Mouse (Mus musculus) lung, embryonic 14.5 days (tissue): ENCODE data around the gene Stpg3. TPM values are rescaled to one million over a fixed set of nuclear protein-coding genes. Genes with fewer than 3 reads are reported as not detected.
A peak's percentile ranks its signal among the peaks of the same experiment; 100 is the strongest.

ENCODE experiments used
- ATAC-seq: fragments of 200-750 bp; cut with Nextera tagmentation; 2 replicates; pipeline ENCODE4 v1.8.0; 2017; ENCODE audit warnings: mild to moderate bottlenecking, moderate TSS enrichment, moderate library complexity; ENCODE audit not compliant: insufficient read depth
- DNase-seq: peaks from one replicate; pipeline ENCODE4 v3.0.0-alpha.2; 2015
- H3K27ac ChIP-seq: fragments of 300-500 bp; sonication (generic); 2 replicates; pipeline ENCODE4 v1.5.1; 2014; ENCODE audit warnings: low read depth, mild to moderate bottlenecking, moderate library complexity
- H3K27me3 ChIP-seq: fragments of 300-500 bp; sonication (generic); 2 replicates; pipeline ENCODE4 v1.6.1; 2014; ENCODE audit warnings: low read length, control low read depth; ENCODE audit not compliant: insufficient read depth
- H3K36me3 ChIP-seq: fragments of 300-500 bp; sonication (generic); 2 replicates; pipeline ENCODE4 v1.6.1; 2014; ENCODE audit warnings: control low read depth; ENCODE audit not compliant: insufficient read depth
- H3K4me1 ChIP-seq: fragments of 300-500 bp; sonication (generic); 2 replicates; pipeline ENCODE4 v1.6.1; 2014; ENCODE audit warnings: antibody characterized with exemption, control low read depth; ENCODE audit not compliant: insufficient read depth
- H3K4me2 ChIP-seq: fragments of 300-500 bp; sonication (generic); 2 replicates; pipeline ENCODE4 v1.6.1; 2014; ENCODE audit warnings: mild to moderate bottlenecking
- H3K4me3 ChIP-seq: fragments of 300-500 bp; sonication (generic); 2 replicates; pipeline ENCODE4 v1.5.1; 2014; ENCODE audit warnings: low read depth, low read length
- H3K9ac ChIP-seq: fragments of 300-500 bp; sonication (generic); 2 replicates; pipeline ENCODE4 v1.6.1; 2014
- H3K9me3 ChIP-seq: fragments of 300-500 bp; sonication (generic); 2 replicates; pipeline ENCODE4 v1.6.1; 2016; ENCODE audit warnings: low read depth, low read length, control low read depth
- CTCF ChIP-seq: IDR thresholded peaks from 2 replicates; pipeline ENCODE4 v1.5.1; 2016; ENCODE audit warnings: antibody characterized with exemption, low read depth
- WGBS: fragments of 180-500 bp; shearing (Covaris S2); extraction: QIAGEN DNeasy Blood & Tissue Kit; methylation state at CpG from one replicate; pipeline ENCODE4 v1.1.7; 2014; 5-methylcytosine and 5-hydroxymethylcytosine counted together
- polyA plus RNA-seq: library from polyadenylated mRNA; unstranded; fragments of >200 nt; fragmentation: Nextera tagmentation; extraction: Ambion mirVana; gene quantifications from 2 replicates; pipeline ENCODE4 v1.2.1, GENCODE M21; 2014

Stpg3 gene
- polyA plus RNA-seq, 1 experiment from 2014 or later = not detected

GRCm38 (mm10) chr2:25180478-25180903 lies 33.9 kb downstream of the Stpg3 start, which contains the start of gene Nrarp:
Nrarp (plus strand) TSS chr2:25180758.
- peak within 1 kb of the TSS; percentile 91 for H3K4me2 ChIP-seq
- peak within 1 kb of the TSS; percentile 62 for H3K4me3 ChIP-seq
- peak; percentile 60 for TF ChIP-seq CTCF
- H3K9me3 ChIP-seq = no peaks in the 10 kb centered on the region
- H3K36me3 ChIP-seq = no peaks in the 10 kb centered on the region
- peak within 1 kb of the TSS; percentile 86 for H3K27ac ChIP-seq
- under 1% methylated on average over 35 of the region's 35 CpGs for WGBS
- peaks cover 65% of the 10 kb centered on the region for H3K27me3 ChIP-seq
- peak; percentile 91 for DNase-seq
- peaks cover 15% of the 10 kb centered on the region for H3K4me1 ChIP-seq
- ATAC-seq = peak; percentile 83
- H3K9ac ChIP-seq = peak within 1 kb of the TSS; percentile 60

- Histone ChIP-seq H3K4me3 (peak overlapping the region; percentile 62), H3K27ac (no peak overlapping the region), H3K4me1 (peaks cover 15% of the 10 kb centered on the region), H3K27me3 (peaks cover 59% of the 10 kb centered on the region), H3K9ac (no peak overlapping the region), H3K4me2 (peak overlapping the region; percentile 91), H3K36me3 (no peaks in the 10 kb centered on the region), H3K9me3 (no peaks in the 10 kb centered on the region)
- no peak for TF ChIP-seq CTCF
- no peak for ATAC-seq
- whole genome bisulfite sequencing = 47% methylated on average over 15 of the region's 15 CpGs
- no peak for DNase-seq
Measured at GRCm38 (mm10) chr2:25179566-25180217, 34.7 kb downstream of the Stpg3 start.

DNA sequence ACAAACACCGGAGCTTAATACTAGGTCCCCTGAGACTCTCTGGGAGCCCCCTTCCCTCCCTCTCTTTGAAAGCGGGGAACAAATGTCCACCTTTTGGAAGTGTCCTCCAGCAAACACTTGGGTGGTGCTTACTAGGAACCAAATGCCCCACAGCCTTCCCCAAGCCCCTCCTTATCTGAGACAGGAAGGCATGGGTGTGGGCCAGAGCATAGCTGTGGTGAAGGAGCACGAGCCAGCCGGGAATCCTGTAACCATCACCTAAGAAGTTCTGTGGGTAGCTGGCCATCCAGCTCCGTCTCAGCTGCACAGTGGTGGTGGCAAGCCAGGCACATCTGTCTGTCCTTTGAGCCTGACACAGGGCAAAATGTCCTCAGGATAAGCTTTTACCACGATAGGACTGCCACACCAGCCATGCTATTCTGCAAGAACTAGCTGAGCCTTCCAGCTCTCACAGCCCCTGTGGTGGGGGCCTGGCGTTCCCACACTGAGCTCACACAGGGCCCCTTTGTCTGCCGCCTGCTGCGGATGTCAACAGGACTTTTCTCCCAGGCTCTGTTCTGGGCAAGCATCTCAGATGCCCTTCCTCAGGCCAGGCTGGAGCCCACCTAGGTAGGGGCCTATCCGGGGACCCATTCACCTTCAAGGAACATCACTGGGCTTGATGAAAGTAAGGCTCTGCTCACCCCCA lies 36.0 kb downstream of the Stpg3 start:
- Histone ChIP-seq H3K4me2 (no peak overlapping the region; the same call in 1 of the 2 replicates), H3K27ac (no peak overlapping the region; the same call in 1 of the 2 replicates), H3K36me3 (no peaks in the 10 kb centered on the region), H3K9ac (0 out of 2 replicates have a peak overlapping the region, but pooled peaks have one; percentile 16), H3K27me3 (peaks cover 48% of the 10 kb centered on the region), H3K4me1 (peaks cover 15% of the 10 kb centered on the region), H3K4me3 (no peak overlapping the region), H3K9me3 (no peaks in the 10 kb centered on the region)
- ATAC-seq = no peak
- TF ChIP-seq CTCF = no peak
- 24% methylated on average over 10 of the region's 10 CpGs for WGBS
- DNase-seq = no peak

DNA sequence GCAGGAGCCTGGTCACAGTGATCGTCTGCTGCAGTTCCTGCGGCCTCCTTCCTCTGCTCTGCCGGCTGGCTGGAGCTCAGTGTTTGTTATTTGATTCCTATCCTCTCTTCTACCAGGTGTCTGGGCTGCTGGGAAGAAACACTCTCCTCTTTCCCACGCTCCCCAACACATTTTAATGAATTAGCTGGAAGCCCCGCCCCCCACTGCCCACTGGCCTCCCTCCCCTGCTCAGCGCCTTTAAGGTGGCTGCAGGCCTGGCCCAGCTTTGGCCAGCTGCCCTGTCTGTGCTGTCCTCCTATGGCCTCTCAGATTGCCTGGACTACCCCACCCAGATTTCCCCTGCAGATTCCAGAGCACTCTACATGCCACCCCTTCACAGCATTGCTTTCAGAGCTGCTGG lies 36.8 kb downstream of the Stpg3 start:
- ATAC-seq = no peak
- Histone ChIP-seq H3K4me2 (peak overlapping the region; percentile 18; the same call in 1 of the 2 replicates), H3K4me1 (peaks cover 15% of the 10 kb centered on the region), H3K9ac (peak overlapping the region; percentile 15; the same call in 1 of the 2 replicates), H3K27me3 (peaks cover 41% of the 10 kb centered on the region), H3K36me3 (no peaks in the 10 kb centered on the region), H3K27ac (peak overlapping the region; percentile 46; the same call in 1 of the 2 replicates), H3K4me3 (no peak overlapping the region), H3K9me3 (no peaks in the 10 kb centered on the region)
- peak; percentile 56 for DNase-seq
- WGBS = 3% methylated on average over 6 of the region's 6 CpGs
- no peak for TF ChIP-seq CTCF

DNA sequence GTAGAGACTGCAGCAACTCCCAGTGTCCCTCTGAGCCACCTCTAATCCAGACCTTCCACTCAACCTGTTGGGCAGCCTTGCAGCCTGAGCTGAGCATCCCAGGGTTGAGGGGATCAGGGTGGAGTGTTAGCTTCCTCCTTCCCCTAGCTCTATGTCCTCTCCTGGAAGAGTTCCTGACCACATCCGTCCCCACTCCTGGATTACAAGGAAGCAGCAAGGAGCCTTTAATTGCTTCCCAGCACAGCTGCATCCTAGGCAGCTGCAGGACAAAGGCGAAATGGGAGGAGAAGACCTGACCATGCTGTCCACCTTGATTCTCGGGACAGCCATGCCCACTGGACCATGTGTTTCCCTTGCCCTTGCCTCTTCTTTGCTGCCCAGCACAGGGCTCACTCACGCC lies 37.4 kb downstream of the Stpg3 start:
- TF ChIP-seq CTCF = no peak
- WGBS = 41% methylated on average over 4 of the region's 4 CpGs
- H3K9ac ChIP-seq = peak overlapping the region; percentile 15; the same call in 1 of the 2 replicates
- H3K9me3 ChIP-seq = no peaks in the 10 kb centered on the region
- H3K4me1 ChIP-seq = peaks cover 15% of the 10 kb centered on the region
- H3K4me2 ChIP-seq = peak overlapping the region; percentile 18; the same call in 1 of the 2 replicates
- peaks cover 38% of the 10 kb centered on the region for H3K27me3 ChIP-seq
- no peak overlapping the region for H3K4me3 ChIP-seq
- no peak for DNase-seq
- no peak for ATAC-seq
- no peaks in the 10 kb centered on the region for H3K36me3 ChIP-seq
- H3K27ac ChIP-seq = peak overlapping the region; percentile 46; the same call in 1 of the 2 replicates

DNA sequence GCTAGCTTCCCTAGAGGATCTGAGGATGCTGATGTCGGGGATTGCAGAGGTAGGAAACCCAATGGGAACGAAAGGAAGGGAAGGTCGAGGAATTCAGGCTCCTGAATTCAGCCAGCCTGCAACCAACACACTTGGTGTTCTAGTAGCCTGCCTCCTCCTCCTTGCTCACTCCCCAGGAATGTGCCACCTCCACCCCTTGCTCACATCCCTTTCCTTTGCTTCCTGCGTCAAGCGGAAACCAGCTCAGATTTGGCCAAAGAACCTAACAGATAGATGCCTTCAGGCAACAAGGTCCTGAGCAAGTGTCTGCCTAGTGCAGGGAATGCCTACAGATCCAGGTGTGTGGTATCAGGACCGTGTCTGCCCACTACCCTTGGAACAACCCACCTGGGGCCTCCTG lies 37.9 kb downstream of the Stpg3 start:
- peaks cover 35% of the 10 kb centered on the region for H3K27me3 ChIP-seq
- DNase-seq = peak; percentile 30
- ATAC-seq = no peak
- no peak overlapping the region for H3K9ac ChIP-seq
- H3K4me2 ChIP-seq = no peak overlapping the region
- peaks cover 15% of the 10 kb centered on the region for H3K4me1 ChIP-seq
- H3K9me3 ChIP-seq = no peaks in the 10 kb centered on the region
- TF ChIP-seq CTCF = no peak
- 49% methylated on average over 6 of the region's 6 CpGs for WGBS
- no peaks in the 10 kb centered on the region for H3K36me3 ChIP-seq
- no peak overlapping the region for H3K4me3 ChIP-seq
- no peak overlapping the region for H3K27ac ChIP-seq

DNA sequence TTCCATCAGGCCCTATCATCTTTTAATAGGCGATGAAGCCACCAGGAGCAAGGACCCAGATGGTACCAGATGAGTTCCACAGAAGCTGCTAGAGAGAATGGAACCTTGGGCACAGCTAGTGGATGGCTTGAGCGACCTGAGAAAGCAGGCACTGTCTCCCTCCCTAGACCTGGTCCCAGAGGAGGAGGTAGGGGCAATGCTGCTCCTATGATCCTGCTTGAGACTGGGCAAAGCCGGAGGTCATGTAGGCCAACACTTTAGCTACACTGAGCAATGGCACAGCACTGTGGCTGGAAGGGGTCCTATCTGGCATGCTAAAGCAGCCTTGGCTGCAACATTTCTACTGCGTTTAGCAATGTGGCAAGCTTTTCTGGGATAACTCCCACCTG lies 38.8 kb downstream of the Stpg3 start:
- H3K27ac ChIP-seq = no peak overlapping the region

More for the DNA sequence above, 38.8 kb downstream of the Stpg3 start:
- 80% methylated on average over 4 of the region's 4 CpGs for WGBS
- ATAC-seq (no peak), DNase-seq (no peak)
- peaks cover 26% of the 10 kb centered on the region for H3K27me3 ChIP-seq
- H3K36me3 ChIP-seq = no peaks in the 10 kb centered on the region
- no peak overlapping the region for H3K4me3 ChIP-seq
- no peak overlapping the region for H3K9ac ChIP-seq
- peaks cover 15% of the 10 kb centered on the region for H3K4me1 ChIP-seq
- H3K9me3 ChIP-seq = no peaks in the 10 kb centered on the region
- H3K4me2 ChIP-seq = no peak overlapping the region
- no peak for TF ChIP-seq CTCF
